Mouse (Mus musculus) lung, postnatal 10 days (tissue): ENCODE results near the gene Ift22.

Experiments used
- DNase-seq: peaks from one replicate; pipeline ENCODE4 v3.0.0; 2021

The Ift22 gene

DNA sequence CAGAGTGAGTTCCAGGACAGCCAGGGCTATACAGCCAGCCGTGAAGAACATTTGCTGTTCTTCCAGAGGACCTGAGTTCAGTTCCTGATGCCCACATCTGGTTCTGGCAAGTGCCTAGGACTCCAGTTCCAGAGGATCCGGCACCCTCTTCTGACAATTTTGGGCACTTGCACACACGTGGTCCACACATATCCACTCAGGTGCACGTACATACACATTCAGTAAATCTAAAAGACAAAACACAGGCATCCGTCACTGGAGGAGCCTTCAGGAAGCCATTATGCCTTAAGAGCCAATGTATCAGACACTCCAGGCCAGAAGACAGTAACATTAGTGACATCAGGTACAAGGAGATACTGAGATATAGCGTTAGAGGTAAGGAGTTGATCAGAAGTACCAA is 42.6 kb downstream of the Ift22 start:
- no peak for DNase-seq

DNA sequence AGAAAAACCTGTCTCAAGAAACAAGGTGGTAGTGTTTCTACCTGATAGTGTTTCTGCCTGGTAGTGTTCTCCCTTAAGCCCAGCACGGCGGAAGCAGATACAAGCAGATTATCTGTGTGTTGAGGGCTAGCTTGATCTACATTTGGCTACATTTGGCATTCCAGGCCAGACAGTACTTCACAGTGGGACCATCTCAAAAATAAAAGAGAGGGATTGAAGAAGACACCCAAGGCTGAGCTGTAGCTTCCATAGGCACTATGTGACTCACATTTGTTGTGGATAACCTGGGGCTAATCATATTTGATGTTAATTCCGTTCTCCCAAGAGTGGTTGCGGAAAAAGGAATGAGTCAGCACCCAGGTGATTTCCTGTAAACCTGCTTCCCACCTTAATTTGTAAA is 44.2 kb downstream of the Ift22 start:
- no peak for DNase-seq

DNA sequence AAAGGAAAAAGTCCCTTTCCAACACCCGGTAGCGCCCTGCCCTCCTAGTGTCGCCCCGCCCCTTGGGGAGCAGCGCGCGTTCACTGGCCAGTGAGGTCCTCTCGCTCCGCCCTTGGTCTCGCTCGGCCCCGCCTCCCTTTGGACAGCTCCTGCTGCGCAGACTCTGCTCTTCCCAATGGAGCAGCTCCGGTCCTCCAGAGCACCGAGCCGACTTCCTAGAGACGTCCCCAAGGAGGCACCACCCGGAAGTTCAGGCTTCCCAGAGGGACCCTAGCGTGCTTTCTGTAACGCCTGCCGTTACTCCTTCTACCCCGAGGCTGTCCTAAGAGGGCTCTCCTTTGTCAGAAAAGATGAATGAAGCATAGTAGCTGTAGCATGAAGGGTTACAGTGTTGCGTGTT is 45.1 kb downstream of the Ift22 start, which contains the start of gene Fis1:
Gene Fis1, plus strand, starts transcription at position 261 of the 400 bp plus-strand sequence.
- DNase-seq: peak; percentile 99

DNA sequence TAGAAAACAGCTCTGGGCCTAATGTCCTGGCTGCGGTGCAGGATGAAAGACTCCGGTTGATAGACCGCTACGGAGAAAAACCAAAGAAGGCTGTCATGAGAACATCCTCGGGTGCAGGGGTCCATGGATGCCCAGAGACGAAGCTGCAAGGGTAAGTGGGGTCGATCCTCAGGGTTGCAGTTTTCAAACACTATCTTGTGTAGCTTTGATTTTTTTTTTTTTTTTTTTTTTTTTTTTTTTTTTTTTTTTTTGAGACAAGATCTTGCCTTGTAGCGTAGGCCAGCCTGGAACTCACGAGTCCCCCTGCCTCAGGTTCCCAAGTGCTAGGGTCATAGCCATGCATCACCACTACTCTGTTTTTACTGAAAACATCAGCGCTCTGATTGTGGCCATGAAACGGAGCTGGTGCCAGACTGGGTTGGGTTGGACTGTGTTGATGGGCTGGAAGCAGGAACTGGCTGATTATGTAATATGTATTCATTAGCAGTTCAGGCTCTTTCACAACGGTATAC is 45.5 kb downstream of the Ift22 start:
- peak; percentile 63 for DNase-seq

DNA sequence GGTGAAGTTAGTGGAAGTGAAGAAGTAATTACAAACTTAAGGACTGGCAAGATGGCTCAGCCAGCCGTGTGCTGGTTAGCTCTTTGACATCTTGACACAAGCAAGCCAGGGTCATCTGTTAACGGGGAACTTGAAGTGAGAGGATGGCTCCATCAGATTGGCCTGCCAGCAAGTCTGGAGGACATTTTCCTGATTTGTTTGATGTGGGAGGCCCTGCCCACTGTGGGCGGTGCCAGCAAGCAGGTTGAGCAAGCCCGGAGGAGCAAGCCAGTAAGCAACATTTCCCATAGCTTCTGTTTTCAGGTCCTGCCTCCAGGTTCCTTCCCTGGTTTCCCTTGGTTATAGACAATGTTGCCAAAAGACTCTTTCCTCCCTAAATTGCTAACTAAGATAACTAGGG is 47.7 kb downstream of the Ift22 start:
- DNase-seq: no peak

DNA sequence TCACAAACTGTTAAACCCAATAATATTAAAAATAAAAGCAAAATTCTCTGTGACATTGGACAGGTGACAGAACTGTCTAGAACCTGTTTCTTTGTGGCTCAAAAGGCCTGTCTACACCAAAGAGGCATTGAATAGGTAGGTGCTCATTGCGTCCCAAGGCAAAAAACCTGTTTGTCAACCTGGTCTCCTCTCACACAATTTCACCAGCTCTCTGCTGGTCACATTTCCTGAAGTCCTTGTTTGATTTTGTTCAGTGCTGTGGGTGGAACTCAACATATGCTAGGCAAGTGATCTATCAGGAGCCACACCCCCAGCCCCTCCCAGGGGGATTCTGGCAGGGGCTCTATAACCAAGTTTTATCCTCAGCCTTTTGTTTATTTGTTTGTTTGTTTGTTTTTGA is 49.3 kb downstream of the Ift22 start:
- no peak for DNase-seq

DNA sequence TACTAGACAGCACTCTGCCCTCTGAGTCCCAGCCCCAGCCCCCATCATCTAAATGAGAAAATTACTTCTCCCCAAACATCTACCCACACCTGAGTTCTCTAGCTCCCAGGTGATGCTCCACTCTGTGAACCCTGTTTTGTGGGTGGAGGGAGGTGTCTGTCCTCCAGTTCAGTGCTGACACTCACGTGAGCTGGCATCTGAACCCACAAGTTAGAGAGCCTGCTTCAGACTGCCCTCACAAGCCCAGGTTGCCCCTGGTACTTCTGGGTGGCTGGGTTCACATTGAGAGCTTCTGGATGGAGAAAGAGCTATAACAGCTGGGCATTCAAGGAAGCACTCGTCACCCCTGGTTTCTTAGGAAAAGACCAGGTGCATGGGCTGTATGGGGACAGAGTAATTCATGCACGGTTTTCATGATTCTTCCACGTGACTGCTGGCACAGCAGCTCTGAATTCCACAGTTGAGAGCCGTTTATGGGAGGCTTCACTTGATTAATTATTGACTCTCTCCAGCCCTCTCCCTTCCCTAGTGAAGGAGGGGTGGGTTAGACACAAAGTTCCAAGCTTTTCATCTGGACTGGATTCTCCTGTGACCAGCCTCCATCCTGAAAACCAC is 51.1 kb downstream of the Ift22 start:
- peak; percentile 21 for DNase-seq

DNA sequence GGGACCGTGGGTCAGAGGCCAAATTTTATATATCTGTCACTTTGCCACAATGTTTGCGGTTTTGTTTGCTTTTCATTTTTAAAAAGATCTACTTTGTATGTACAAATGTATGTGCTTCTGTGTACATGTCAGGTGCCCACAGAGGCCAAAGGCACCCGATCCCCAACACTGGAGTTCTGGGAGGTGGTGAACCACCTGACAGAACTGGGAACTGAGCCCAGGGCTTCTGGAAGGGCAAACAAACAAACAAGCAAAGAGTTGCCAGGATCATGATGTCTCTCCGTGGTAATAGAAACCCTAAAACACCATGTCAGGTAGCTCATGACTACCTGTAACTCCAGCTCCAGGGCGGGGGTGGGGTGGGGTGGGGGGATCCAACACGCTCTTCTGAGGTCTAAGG is 52.1 kb downstream of the Ift22 start:
- DNase-seq: no peak

DNA sequence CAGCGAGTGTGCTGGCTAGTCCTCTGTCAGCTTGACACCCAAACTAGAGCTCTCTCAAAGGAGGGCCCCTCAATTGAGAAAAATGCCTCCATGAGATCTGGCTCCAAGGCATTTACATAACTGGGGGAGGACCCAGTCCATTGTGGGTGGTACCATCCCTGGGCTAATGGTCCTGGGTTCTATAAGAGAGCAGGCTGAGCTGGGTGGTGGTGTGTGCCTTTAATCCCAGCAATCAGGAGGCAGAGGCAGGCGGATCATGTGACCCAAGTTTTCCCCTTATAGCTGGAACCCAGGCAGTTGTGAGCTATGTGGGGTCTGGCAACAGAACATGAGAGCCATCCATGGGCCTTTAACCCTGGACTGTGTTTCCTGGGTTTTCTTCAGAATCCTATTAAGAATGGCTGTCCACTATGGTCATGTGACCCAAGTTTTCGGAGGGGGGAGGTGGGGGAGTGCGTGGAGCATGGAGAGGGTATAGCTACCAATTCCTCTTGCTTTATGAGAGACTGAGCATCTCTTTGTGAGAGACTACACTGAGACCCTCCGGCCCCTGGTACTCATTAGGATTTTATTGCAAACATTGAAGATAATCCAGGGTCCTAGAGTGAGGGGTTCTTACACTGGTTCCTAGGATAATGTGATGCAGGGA is 53.5 kb downstream of the Ift22 start:
- DNase-seq: peak; percentile 50

DNA sequence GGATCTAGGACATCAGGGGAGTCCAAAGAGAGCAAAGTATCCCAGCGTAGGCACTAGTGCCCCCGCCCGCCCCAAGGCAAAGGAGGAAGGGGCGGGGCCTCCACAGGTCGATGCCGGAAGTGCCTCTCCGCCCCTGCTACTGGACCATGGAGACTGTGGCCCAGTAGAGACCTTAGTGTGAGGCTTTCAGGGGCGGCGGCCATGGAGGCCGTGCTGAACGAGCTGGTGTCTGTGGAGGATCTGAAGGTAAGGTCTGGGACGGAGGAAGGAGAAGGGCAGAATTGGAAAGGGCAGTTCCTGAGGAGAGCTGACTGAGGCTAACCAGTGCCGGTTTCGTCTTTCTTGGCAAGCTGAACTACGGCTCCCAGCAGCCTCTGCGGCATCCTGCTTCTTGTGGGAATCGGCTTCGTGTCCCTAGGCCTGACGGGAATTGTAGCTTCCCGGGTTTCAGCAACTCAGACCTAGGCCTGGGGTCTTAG is 54.1 kb downstream of the Ift22 start:
- peak; percentile 94 for DNase-seq

DNA sequence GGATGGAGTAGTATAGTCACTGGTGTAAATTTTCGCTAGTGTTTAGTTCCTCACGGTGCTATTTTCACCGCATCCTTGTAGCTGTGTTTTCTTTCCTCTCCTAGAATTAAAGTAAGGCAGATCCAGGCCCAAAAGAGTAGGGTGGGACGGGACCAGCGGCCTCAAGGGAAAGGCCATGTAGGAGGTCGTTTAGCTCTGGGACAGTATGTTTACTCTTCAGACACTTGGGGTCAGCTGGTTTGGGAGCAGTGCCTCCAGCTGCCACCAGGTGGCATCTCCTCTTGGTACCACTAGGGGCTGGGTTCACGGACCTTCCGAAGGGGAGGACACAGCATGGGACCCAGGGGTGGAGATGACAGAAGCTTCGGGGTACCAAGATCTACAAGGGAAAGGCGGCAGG is 54.6 kb downstream of the Ift22 start:
- DNase-seq: peak; percentile 94

DNA sequence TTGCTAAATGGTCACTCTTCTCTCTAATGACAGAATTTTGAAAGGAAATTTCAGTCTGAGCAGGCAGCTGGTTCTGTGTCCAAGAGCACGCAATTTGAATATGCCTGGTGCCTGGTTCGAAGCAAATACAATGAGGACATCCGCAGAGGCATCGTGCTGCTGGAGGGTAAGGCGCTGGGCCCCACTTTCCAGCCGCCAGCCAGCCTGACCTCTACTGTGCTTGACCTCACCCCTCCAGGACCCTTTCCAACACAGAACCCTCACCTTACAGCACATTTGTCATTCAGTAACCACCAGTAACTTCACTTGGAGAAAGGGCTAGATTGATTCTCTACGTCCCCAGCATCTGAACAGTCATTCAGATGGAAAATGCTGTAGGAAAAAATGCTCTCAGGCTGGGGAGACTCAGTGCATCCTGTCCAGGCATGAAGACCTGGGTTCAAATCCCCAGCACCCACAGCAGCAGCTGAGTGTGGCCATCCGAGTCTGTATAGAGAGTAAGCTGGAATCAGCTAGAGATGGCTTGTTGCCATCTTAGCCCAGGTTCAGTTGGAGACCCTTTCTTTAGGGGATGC is 55.1 kb downstream of the Ift22 start:
- DNase-seq: no peak
